Mouse (Mus musculus) heart, embryonic 11.5 days (tissue): ENCODE measurements around the gene Itpr3. TPM values are rescaled to one million over a fixed set of nuclear protein-coding genes. Genes with fewer than 3 reads are reported as not detected.

ENCODE experiments used
- ATAC-seq: fragments of 200-750 bp; cut with Nextera tagmentation; replicated peaks from 2 replicates; pipeline ENCODE4 v1.8.0; 2017; ENCODE audit warnings: moderate library complexity; ENCODE audit not compliant: insufficient number of reproducible peaks, low FRiP score, low TSS enrichment
- H3K27ac ChIP-seq: fragments of 300-500 bp; sonication (generic); 2 replicates; pipeline ENCODE4 v1.5.1; 2014; ENCODE audit warnings: mild to moderate bottlenecking, low read depth, low read length
- H3K27me3 ChIP-seq: fragments of 300-500 bp; sonication (generic); 2 replicates; pipeline ENCODE4 v1.6.1; 2014; ENCODE audit warnings: mild to moderate bottlenecking, low read length, mixed read lengths; ENCODE audit not compliant: control insufficient read depth, insufficient read depth
- H3K36me3 ChIP-seq: fragments of 300-500 bp; sonication (generic); 2 replicates; pipeline ENCODE4 v1.6.1; 2014; ENCODE audit warnings: mild to moderate bottlenecking, low read length, moderate library complexity, mixed read lengths; ENCODE audit not compliant: control insufficient read depth, insufficient read depth
- H3K4me1 ChIP-seq: fragments of 300-500 bp; sonication (generic); 2 replicates; pipeline ENCODE4 v1.6.1; 2014; ENCODE audit warnings: low read length; ENCODE audit not compliant: control insufficient read depth, insufficient read depth
- H3K4me2 ChIP-seq: fragments of 300-500 bp; sonication (generic); 2 replicates; pipeline ENCODE4 v1.6.1; 2014; ENCODE audit warnings: mild to moderate bottlenecking, moderate library complexity
- H3K4me3 ChIP-seq: fragments of 300-500 bp; sonication (generic); 2 replicates; pipeline ENCODE4 v1.5.1; 2014; ENCODE audit warnings: low read depth, low read length
- H3K9ac ChIP-seq: fragments of 300-500 bp; sonication (generic); 2 replicates; pipeline ENCODE4 v1.6.1; 2014; ENCODE audit warnings: mild to moderate bottlenecking, low read depth, low read length, moderate library complexity
- H3K9me3 ChIP-seq: fragments of 300-500 bp; sonication (generic); replicated peaks from 2 replicates; pipeline ENCODE4 v1.6.1; 2016; ENCODE audit warnings: low read length; ENCODE audit not compliant: control insufficient read depth
- WGBS: fragments of 180-500 bp; shearing (Covaris S2); extraction: QIAGEN DNeasy Blood & Tissue Kit; methylation state at CpG from one replicate; pipeline ENCODE4 v1.1.7; 2014; ENCODE audit not compliant: insufficient replicate concordance; 5-methylcytosine and 5-hydroxymethylcytosine counted together
- polyA plus RNA-seq: library from polyadenylated mRNA; unstranded; fragments of >200 nt; fragmentation: Nextera tagmentation; extraction: Ambion mirVana; gene quantifications from 2 replicates; pipeline ENCODE4 v1.2.1, GENCODE M21; 2014

Gene Itpr3
- polyA plus RNA-seq, 1 experiment from 2014 or later = 2.2 TPM

DNA sequence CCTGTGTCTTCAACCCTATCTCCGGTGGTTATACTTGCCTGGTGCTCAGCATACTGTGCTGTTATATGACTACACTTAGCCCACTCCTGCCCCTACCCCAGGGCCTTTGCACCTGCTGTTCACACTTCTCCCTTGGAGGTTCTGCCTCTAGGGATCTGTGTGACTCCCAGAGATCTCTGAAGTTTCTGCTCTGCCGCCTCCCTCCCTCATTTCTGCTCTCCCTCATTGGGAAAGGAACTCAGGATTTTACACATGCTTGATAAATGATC lies 15.4 kb upstream of the Itpr3 start:
- 68% methylated on average over 2 of the region's 2 CpGs for WGBS
- Histone ChIP-seq H3K27ac (no peak overlapping the region), H3K27me3 (no peaks in the 10 kb centered on the region), H3K36me3 (no peaks in the 10 kb centered on the region), H3K4me2 (no peak overlapping the region), H3K9ac (no peak overlapping the region), H3K4me1 (peaks cover 23% of the 10 kb centered on the region), H3K4me3 (no peak overlapping the region), H3K9me3 (no peaks in the 10 kb centered on the region)
- ATAC-seq = no peak

DNA sequence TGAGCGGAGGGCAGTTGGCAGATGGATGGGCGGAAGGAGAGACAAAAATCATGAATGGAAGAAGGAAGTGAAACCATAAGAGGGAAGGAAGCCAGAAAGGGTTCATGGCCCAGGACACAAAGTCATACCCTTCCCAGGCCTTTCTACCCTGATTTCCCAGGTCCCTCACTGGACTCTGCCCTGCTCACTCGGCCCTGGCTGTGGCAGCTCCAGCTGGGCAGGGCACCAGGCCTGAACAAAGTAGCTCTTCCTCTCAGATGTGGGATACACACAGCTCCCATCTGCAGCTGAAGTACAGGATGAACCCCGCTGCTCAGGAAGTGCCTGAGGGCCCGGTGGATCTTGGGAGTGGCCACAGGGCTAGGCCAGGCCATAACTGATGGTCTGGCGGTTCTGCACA lies 14.3 kb upstream of the Itpr3 start:
- no peak overlapping the region for H3K9ac ChIP-seq
- no peaks in the 10 kb centered on the region for H3K9me3 ChIP-seq
- H3K27ac ChIP-seq = no peak overlapping the region
- no peak overlapping the region for H3K4me3 ChIP-seq
- ATAC-seq = no peak
- peaks cover 23% of the 10 kb centered on the region for H3K4me1 ChIP-seq
- H3K4me2 ChIP-seq = no peak overlapping the region
- WGBS = 69% methylated on average over 6 of the region's 6 CpGs
- H3K27me3 ChIP-seq = no peaks in the 10 kb centered on the region
- H3K36me3 ChIP-seq = no peaks in the 10 kb centered on the region

- Histone ChIP-seq H3K27me3 (no peaks in the 10 kb centered on the region), H3K4me2 (no peak overlapping the region), H3K27ac (no peak overlapping the region), H3K4me3 (no peak overlapping the region), H3K9me3 (no peaks in the 10 kb centered on the region), H3K4me1 (peaks cover 12% of the 10 kb centered on the region), H3K36me3 (no peaks in the 10 kb centered on the region), H3K9ac (no peak overlapping the region)
- 86% methylated on average over 6 of the region's 6 CpGs for WGBS
- ATAC-seq = no peak
Measured at GRCm38 (mm10) chr17:27045164-27045563, 11.9 kb upstream of the Itpr3 start.

- no peak for ATAC-seq
- H3K4me2 ChIP-seq = no peak overlapping the region
- no peaks in the 10 kb centered on the region for H3K36me3 ChIP-seq
- peak overlapping the region; percentile 67 for H3K27ac ChIP-seq
- H3K4me3 ChIP-seq = no peak overlapping the region
- H3K4me1 ChIP-seq = peaks cover 16% of the 10 kb centered on the region
- H3K9me3 ChIP-seq = no peaks in the 10 kb centered on the region
- no peak overlapping the region for H3K9ac ChIP-seq
- WGBS = 69% methylated on average over 14 of the region's 14 CpGs
- no peaks in the 10 kb centered on the region for H3K27me3 ChIP-seq
Measured at GRCm38 (mm10) chr17:27047762-27048444, 9.2 kb upstream of the Itpr3 start.

- ATAC-seq = no peak
- Histone ChIP-seq H3K4me3 (no peak overlapping the region), H3K4me1 (peaks cover 16% of the 10 kb centered on the region), H3K27me3 (no peaks in the 10 kb centered on the region), H3K36me3 (no peaks in the 10 kb centered on the region), H3K9ac (no peak overlapping the region), H3K27ac (peak overlapping the region; percentile 67), H3K4me2 (no peak overlapping the region), H3K9me3 (no peaks in the 10 kb centered on the region)
- WGBS = 57% methylated on average over 14 of the region's 14 CpGs
Measured at GRCm38 (mm10) chr17:27048445-27049239, 8.5 kb upstream of the Itpr3 start.

DNA sequence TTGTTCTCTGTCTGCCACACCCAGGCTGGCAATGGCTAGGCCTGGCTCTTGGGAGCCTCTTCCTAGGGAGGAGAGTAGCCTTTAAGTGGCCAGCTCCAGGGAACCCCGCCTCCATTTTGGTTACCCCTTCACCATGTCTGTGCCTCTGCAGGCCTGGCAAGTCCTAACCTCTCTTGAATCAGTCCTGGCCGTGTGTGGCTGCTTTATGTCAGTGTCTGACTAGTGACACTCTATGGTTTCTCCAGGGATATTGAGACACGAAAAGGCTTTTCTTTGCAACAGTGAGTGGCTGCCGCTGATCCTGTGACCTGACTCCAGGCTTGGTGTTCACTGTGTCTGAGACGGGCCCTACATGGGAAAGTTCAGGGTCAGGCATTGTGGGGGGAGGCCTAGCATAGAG lies 6.3 kb upstream of the Itpr3 start:
- no peak overlapping the region for H3K4me3 ChIP-seq
- no peaks in the 10 kb centered on the region for H3K9me3 ChIP-seq
- peaks cover 16% of the 10 kb centered on the region for H3K4me1 ChIP-seq
- no peak overlapping the region for H3K4me2 ChIP-seq
- no peak overlapping the region for H3K9ac ChIP-seq
- 35% methylated on average over 5 of the region's 5 CpGs for WGBS
- H3K27me3 ChIP-seq = no peaks in the 10 kb centered on the region
- no peak for ATAC-seq
- H3K36me3 ChIP-seq = no peaks in the 10 kb centered on the region
- no peak overlapping the region for H3K27ac ChIP-seq

DNA sequence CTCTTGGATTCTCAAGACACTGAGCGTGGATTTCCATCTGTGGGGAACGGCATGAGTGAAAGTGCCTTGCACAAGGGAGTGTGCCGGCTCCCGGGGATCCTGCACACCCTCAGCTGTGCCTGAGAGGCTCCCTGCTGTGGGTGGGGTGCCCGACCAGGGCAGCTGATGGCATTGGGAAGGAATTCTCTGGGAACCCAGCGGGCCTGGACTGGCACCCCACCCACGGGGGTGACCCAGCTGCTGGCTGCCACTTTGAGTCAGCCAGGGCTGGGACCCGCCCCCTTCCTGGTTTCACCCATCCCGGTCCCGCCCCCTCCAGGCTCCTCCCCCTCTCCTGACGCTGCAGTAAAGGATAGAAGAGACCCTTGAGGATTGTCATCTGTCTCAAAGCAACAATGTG lies 5.6 kb upstream of the Itpr3 start:
- Histone ChIP-seq H3K9me3 (no peaks in the 10 kb centered on the region), H3K9ac (no peak overlapping the region), H3K27me3 (no peaks in the 10 kb centered on the region), H3K4me1 (peaks cover 16% of the 10 kb centered on the region), H3K4me3 (no peak overlapping the region), H3K36me3 (no peaks in the 10 kb centered on the region), H3K27ac (no peak overlapping the region), H3K4me2 (peak overlapping the region; percentile 47)
- ATAC-seq = no peak
- 37% methylated on average over 9 of the region's 11 CpGs for WGBS

DNA sequence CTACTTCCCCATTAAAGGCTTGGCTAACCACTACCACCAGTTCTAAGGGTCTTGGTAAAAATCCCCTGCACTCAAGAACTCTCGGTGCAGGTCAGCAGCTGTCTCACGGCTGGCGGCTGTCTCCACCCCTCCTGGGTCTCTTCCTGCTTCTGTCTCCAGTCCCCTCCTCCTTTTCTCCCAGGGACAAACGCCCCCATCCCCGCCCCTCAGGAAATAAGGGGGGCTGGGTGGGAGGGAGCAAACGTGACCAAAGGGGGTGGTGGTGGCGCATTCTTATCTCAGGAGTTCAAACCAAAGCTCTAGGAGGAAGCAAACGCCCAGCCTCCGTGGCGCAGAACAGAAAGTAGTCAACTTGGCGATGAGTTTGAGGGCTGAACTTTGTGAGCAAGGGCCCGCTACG lies 934 bp upstream of the Itpr3 start:
- Histone ChIP-seq H3K4me3 (peak overlapping the region; percentile 59), H3K9ac (peak overlapping the region; percentile 83), H3K4me1 (peaks cover 16% of the 10 kb centered on the region), H3K27me3 (peaks cover 15% of the 10 kb centered on the region), H3K9me3 (no peaks in the 10 kb centered on the region), H3K4me2 (peak overlapping the region; percentile 98), H3K27ac (peak overlapping the region; percentile 89), H3K36me3 (no peaks in the 10 kb centered on the region)
- 0% methylated on average over 13 of the region's 13 CpGs for WGBS
- peak; percentile 40; the same call in 1 of the 2 replicates for ATAC-seq
